Mouse (Mus musculus): Measurements from ENCODE around the gene Col10a1. TPM values are rescaled to one million over a fixed set of nuclear protein-coding genes. Genes with fewer than 3 reads are reported as not detected.
"Not testable (repeated sequence)": the region's sequence is repeated elsewhere in the genome, so short reads cannot be mapped to it uniquely, and the experiment has no call there.

Gene Col10a1
- polyA plus RNA-seq, 1 experiment from 2014 or later, result 0.12 TPM

- Histone ChIP-seq H3K4me1 (replicated peaks) (peaks cover 4% of the 10 kb centered on the region; the same call in 1 of the 2 replicates), H3K27me3 (no peaks in the 10 kb centered on the region), H3K4me3 (no peak overlapping the region), H3K27ac (replicated peaks) (no peak overlapping the region), H3K4me2 (no peak overlapping the region), H3K9ac (no peak overlapping the region), H3K36me3 (no peaks in the 10 kb centered on the region), H3K9me3 (no peaks in the 10 kb centered on the region)
- ATAC-seq (ENCODE audit: low FRiP score, low read depth), result no peak
Measured at GRCm38 (mm10) chr10:34431783-34432182, 42.0 kb downstream of the Col10a1 start.

GRCm38 (mm10) chr10:34434191-34434590 lies 44.4 kb downstream of the Col10a1 start:
- not testable (repeated sequence) for H3K4me3 ChIP-seq; H3K9ac ChIP-seq; H3K4me1 ChIP-seq (replicated peaks); H3K36me3 ChIP-seq; ATAC-seq (ENCODE audit: low FRiP score, low read depth); H3K27me3 ChIP-seq; H3K4me2 ChIP-seq; H3K27ac ChIP-seq (replicated peaks); H3K9me3 ChIP-seq
- WGBS, result over 99% methylated on average over 6 of the region's 14 CpGs

Other genes starting within 250 kb of the Col10a1 start
- gene Dse, start 182.3 kb upstream of the Col10a1 start, polyA plus RNA-seq (2015; fragmentation: Nextera tagmentation; extraction: Ambion mirVana), result 6.5 and 7.6 TPM in 2 replicates
- 138 and 144 TPM in 2 replicates for gene Tspyl1, start 107.8 kb upstream of the Col10a1 start, polyA plus RNA-seq (2015; fragmentation: Nextera tagmentation; extraction: Ambion mirVana)
- 352 and 362 TPM in 2 replicates for gene Tspyl4, start 92.5 kb upstream of the Col10a1 start, polyA plus RNA-seq (2015; fragmentation: Nextera tagmentation; extraction: Ambion mirVana)
- gene Nt5dc1, start 28.6 kb downstream of the Col10a1 start, polyA plus RNA-seq (2015; fragmentation: Nextera tagmentation; extraction: Ambion mirVana), result 2.3 and 2.6 TPM in 2 replicates
- gene Frk, start 93.4 kb downstream of the Col10a1 start, polyA plus RNA-seq (2015; fragmentation: Nextera tagmentation; extraction: Ambion mirVana), result 0.69 and 0.90 TPM in 2 replicates